Mouse (Mus musculus): ENCODE data around the gene Mettl7a2.

GRCm38 (mm10) chr15:100314448-100315145 lies 38.4 kb upstream of the Mettl7a2 start:
- TF ChIP-seq CTCF (IDR thresholded peaks at IDR 0.05; ENCODE audit: low read depth) (no peak), EP300 (IDR thresholded peaks at IDR 0.05; ENCODE audit: low read depth) (no peak)

All from liver, embryonic 14.5 days (tissue).